Mouse (Mus musculus) G1E (cell line): ENCODE results near the gene Fblim1. TPM values are rescaled to one million over a fixed set of nuclear protein-coding genes. Genes with fewer than 3 reads are reported as not detected.

ENCODE experiments used
- ATAC-seq: 2 replicates; pipeline ENCODE4 v1.8.0; 2016; ENCODE audit warnings: mild to moderate bottlenecking; ENCODE audit not compliant: insufficient number of reproducible peaks, poor library complexity, low FRiP score, severe bottlenecking; ENCODE audit errors: extremely low read depth
- DNase-seq: peaks from one replicate; pipeline ENCODE4 v3.0.0; 2012; ENCODE audit warnings: low spot score
- H3K27me3 ChIP-seq: 2 replicates; pipeline ENCODE4 v1.6.1; 2012; ENCODE audit warnings: mild to moderate bottlenecking, low read length, inconsistent platforms; ENCODE audit not compliant: insufficient read depth
- H3K36me3 ChIP-seq: replicated peaks from 2 replicates; pipeline ENCODE3; 2012; ENCODE audit warnings: mild to moderate bottlenecking, inconsistent platforms
- H3K4me1 ChIP-seq: 2 replicates; pipeline ENCODE4 v1.6.1; 2012; ENCODE audit warnings: low read depth, low read length, inconsistent platforms, mixed read lengths; ENCODE audit not compliant: insufficient read depth
- H3K4me3 ChIP-seq: 2 replicates; pipeline ENCODE4 v1.5.1; 2012; ENCODE audit warnings: low read depth, mild to moderate bottlenecking, inconsistent platforms, low read length, moderate library complexity, mixed read lengths
- H3K9me3 ChIP-seq: replicated peaks from 2 replicates; pipeline ENCODE4 v1.6.1; 2012; ENCODE audit warnings: inconsistent platforms
- CTCF ChIP-seq: IDR thresholded peaks from 2 replicates; pipeline ENCODE4 v1.5.1; 2012; ENCODE audit warnings: low read depth, low read length, inconsistent platforms, mixed read lengths
- GATA1 ChIP-seq: IDR thresholded peaks from 2 replicates; pipeline ENCODE4 v1.6.1; 2012; ENCODE audit warnings: borderline replicate concordance, low read length, inconsistent platforms, mixed read lengths
- GATA2 ChIP-seq: IDR thresholded peaks from 2 replicates; pipeline ENCODE4 v1.6.1; 2012; ENCODE audit warnings: low read depth, low read length, inconsistent platforms, borderline replicate concordance
- POLR2AphosphoS5 ChIP-seq: IDR thresholded peaks from 2 replicates; pipeline ENCODE4 v1.6.1; 2012; ENCODE audit warnings: low read depth, low read length, inconsistent platforms; ENCODE audit not compliant: insufficient replicate concordance
- TAL1 ChIP-seq: conservative IDR thresholded peaks from 2 replicates; pipeline ENCODE4 v1.6.1; 2012; ENCODE audit warnings: low read depth, low read length, inconsistent platforms, mixed read lengths
- polyA plus RNA-seq: library from polyadenylated mRNA; stranded (reverse); fragments of >175 nt; gene quantifications from 2 replicates; pipeline ENCODE4 v1.2.3, GENCODE M21; 2012
- total RNA-seq, 2 experiments: library from RNA; stranded (forward) in 1 of 2; stranded (reverse) in 1 of 2; fragments of 200-1000 nt in 1 of 2; fragments of >200 nt in 1 of 2; fragmentation: Nextera tagmentation in 1 of 2; gene quantifications; 2 replicates each; pipeline ENCODE4 v1.2.3; 2014 to 2017

Fblim1 gene
- total and polyA plus RNA-seq, 3 experiments: 0.11 TPM; not detected in 2

DNA sequence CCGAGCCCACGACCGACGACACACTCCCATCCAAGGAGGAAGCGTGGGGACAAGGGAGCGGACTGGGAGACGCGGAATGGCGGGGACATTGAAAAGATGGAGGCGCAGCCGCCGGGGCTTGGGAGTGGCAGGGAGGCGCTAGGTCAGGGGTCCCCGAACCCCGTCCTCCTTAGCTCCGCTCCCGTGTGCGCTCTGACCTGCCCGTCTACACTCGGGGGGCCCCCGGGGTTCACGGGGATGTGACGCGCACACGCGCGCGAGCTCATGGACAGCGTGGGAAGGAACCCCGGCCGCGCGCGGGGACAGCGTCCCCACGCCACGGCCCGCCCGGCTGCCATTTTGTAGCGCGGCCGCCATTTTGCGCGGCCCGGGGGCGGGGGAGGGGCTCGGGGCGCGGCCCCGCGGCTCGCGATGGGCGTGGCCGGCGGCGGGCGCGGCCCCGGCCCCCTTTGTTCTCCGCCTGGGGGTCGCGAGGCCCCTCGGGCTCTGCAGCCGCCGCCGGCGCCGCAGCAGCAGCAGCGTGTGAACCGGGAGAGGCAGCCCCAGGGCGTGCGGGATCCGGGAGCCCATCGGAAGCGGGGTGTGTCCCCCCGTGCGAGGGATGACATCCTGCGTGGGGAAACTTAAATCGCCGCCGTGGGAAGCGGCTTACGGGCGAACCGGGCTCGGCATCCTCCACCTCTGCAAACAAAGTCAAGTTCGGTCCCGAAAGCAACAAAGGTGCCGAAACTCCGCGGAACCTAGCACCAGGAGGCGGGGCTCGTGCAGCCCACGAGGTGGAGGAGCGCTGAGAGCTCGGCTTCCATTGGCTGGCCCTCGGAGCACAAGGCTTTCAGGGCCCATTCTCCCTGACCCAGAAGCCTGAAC, 59.3 kb downstream of the Fblim1 start:
- Histone ChIP-seq H3K36me3 (no peaks in the 10 kb centered on the region), H3K9me3 (no peaks in the 10 kb centered on the region), H3K4me3 (peak overlapping the region; percentile 92), H3K4me1 (peaks cover 29% of the 10 kb centered on the region), H3K27me3 (no peaks in the 10 kb centered on the region)
- peak; percentile 65 for ATAC-seq
- peak; percentile 75 for DNase-seq
- TF ChIP-seq POLR2AphosphoS5 (no peak), GATA2 (no peak), CTCF (no peak), TAL1 (no peak), GATA1 (no peak)

DNA sequence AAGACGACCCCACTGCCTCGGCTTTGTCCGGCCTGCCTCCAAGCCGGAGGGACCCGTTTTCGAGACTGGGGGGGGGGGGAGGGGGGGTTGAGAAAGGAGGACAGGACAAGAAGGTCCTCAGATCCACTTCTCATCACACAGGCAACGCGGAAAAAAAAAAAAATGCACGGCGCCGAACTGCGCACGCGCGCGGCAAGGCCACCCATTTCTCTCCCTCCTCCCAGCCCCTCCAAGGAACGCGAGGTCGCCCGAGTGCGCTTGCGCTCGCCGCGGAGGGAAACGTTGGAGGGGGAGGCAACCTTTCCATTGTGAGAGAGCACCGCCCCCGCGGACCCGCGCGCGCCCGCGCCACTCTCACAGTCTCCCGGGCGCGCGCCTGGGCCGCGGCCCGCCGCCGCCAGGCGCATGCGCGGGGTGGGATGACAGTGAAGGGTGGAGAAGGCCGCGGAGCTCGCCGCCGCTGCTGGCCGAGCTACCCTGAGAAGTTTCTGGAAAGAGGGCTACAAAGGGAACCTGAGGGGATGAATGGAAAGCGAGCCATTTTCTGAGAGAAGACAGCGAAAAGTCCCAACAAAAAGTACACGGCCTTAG, 60.1 kb downstream of the Fblim1 start:
- peaks cover 35% of the 10 kb centered on the region for H3K4me1 ChIP-seq
- ATAC-seq: peak; percentile 78
- no peaks in the 10 kb centered on the region for H3K27me3 ChIP-seq
- H3K4me3 ChIP-seq: peak overlapping the region; percentile 92
- no peaks in the 10 kb centered on the region for H3K9me3 ChIP-seq
- DNase-seq: peak; percentile 79
- TF ChIP-seq CTCF (no peak), TAL1 (no peak), POLR2AphosphoS5 (no peak), GATA2 (no peak)
- no peaks in the 10 kb centered on the region for H3K36me3 ChIP-seq

DNA sequence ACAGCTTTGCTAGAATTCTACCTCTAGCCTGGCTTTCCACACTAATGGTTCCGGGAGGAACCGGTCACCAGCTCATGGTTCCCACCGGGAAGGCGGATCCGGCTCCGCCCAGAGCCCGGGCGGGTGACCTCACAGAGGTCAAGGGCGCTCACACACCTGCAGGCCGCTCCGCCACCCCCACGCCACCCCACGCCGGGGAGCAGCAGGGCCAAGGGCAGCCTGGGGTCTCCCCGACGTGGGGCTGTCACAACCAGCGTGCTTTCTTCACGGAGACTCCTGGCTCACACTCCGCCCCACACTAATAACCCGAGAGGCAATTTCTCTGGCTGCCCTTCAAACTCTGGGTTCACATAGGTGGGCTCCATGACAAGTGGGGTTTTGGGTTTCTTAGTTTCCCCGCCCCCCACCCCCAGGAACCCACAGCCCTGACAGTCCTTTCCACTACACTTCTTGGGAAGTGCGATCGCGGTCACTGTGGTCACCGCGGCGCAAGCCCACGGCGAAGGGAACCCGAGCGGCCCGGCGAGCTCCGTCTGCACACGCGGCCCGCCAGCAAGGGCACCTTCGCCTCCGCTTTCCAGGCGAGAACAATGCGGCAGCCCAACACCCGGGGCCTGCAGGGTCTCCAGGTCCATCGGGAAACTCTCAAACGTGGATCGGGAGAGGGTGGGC, 60.7 kb downstream of the Fblim1 start:
- Histone ChIP-seq H3K4me3 (peak overlapping the region; percentile 92), H3K4me1 (peaks cover 39% of the 10 kb centered on the region), H3K27me3 (no peaks in the 10 kb centered on the region), H3K9me3 (no peaks in the 10 kb centered on the region), H3K36me3 (no peaks in the 10 kb centered on the region)
- TF ChIP-seq CTCF (no peak), GATA1 (no peak), TAL1 (no peak), POLR2AphosphoS5 (no peak), GATA2 (no peak)
- DNase-seq (no peak), ATAC-seq (no peak)

DNA sequence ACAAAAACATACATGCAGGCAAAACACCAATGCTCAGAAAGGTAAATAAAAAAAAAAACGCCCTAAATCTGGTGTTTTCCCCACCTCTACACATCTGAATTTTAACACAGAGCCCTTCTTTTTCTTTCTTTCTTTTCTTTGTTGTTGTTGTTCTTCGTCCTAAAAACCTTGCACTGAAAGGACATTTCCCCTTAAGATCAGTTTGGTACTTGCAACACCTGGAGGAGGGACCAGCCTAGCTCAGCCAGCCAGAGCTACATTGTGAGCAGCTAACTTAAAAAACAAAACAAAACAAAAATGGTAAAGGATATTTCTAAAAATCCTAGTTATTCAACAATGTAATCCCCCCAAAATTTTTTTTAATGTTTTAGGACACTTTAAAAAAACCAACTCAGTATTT, 61.4 kb downstream of the Fblim1 start:
- no peak for TF ChIP-seq GATA1
- TF ChIP-seq TAL1: no peak
- no peak for TF ChIP-seq GATA2
- no peak for TF ChIP-seq POLR2AphosphoS5
- TF ChIP-seq CTCF: no peak
- no peak for DNase-seq
- Histone ChIP-seq H3K36me3 (no peaks in the 10 kb centered on the region), H3K27me3 (no peaks in the 10 kb centered on the region), H3K4me1 (peaks cover 43% of the 10 kb centered on the region), H3K4me3 (no peak overlapping the region; the same call in 1 of the 2 replicates), H3K9me3 (no peaks in the 10 kb centered on the region)
- no peak for ATAC-seq

DNA sequence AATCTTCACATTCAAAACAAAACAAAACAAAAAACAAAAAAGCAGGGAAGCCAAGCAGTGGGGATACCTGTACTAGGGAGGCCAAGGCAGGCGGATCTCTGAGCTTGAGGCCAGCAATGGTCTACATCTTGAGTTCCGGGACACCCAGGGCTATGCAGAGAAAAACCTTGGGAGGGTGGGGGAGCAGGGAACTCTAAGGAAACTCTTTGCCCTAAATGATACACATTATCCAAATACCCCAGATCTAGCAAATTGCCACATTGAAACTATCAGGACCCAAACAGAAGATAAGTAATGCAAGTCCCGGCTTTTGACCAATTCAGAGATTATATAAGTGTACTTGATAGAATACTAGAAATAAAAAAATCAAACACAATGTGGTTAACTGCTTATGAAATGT, 62.3 kb downstream of the Fblim1 start:
- H3K9me3 ChIP-seq: no peaks in the 10 kb centered on the region
- H3K4me3 ChIP-seq: no peak overlapping the region
- no peak for ATAC-seq
- no peaks in the 10 kb centered on the region for H3K27me3 ChIP-seq
- H3K36me3 ChIP-seq: no peaks in the 10 kb centered on the region
- TF ChIP-seq TAL1: no peak
- no peak for TF ChIP-seq GATA2
- TF ChIP-seq CTCF: no peak
- no peak for TF ChIP-seq POLR2AphosphoS5
- no peak for TF ChIP-seq GATA1
- H3K4me1 ChIP-seq: peaks cover 38% of the 10 kb centered on the region
- no peak for DNase-seq

DNA sequence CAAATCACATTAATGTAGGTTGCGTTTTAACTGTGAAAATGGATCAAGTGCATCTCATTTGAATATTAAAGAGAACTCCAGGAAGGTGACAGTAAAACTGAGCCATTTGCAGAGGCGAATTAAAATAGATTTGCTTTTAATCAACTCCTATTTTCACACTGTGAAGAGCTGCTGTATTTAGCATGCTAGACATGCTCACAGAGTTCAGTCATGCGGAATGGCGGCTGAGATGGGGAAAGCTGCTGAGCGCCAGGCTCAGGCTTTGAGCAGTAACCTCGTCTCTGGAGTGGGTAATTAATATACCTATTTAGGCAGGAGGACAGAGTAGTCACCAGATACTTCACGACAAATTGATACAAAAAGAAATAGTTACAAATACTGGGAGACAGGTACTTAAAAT, 64.0 kb downstream of the Fblim1 start:
- DNase-seq (no peak), ATAC-seq (no peak)
- Histone ChIP-seq H3K9me3 (no peaks in the 10 kb centered on the region), H3K4me1 (peaks cover 38% of the 10 kb centered on the region), H3K36me3 (no peaks in the 10 kb centered on the region), H3K27me3 (no peaks in the 10 kb centered on the region), H3K4me3 (no peak overlapping the region; the same call in 1 of the 2 replicates)
- no peak for TF ChIP-seq POLR2AphosphoS5
- TF ChIP-seq CTCF: no peak
- no peak for TF ChIP-seq GATA2
- no peak for TF ChIP-seq GATA1
- no peak for TF ChIP-seq TAL1
